Mouse (Mus musculus) layer of hippocampus, adult 18-20 months (tissue): ENCODE data around the gene Palb2. TPM values are rescaled to one million over a fixed set of nuclear protein-coding genes. Genes with fewer than 3 reads are reported as not detected.

Source experiments
- DNase-seq, 2 experiments: peaks; one replicate each; pipeline ENCODE4 v3.0.0; 2022; ENCODE audit warnings: low spot score in 2 of 2
- long read RNA-seq: library from polyadenylated mRNA; stranded (forward); transcript quantifications from one replicate; pipeline ENCODE4 v2.0.0, GENCODE M21; 2021
- total RNA-seq, 2 experiments: library from RNA; stranded (reverse); gene quantifications; 2 replicates each; pipeline ENCODE4 v1.2.3; 2021

Gene Palb2
- 1 to 10 TPM; 1.1 to 1.9 TPM for total RNA-seq
- long read RNA-seq, partial matches to known transcripts, result 0 of 2 reads
- long read RNA-seq, other reads (novel, unspliced or antisense), result 2 of 2 reads

DNA sequence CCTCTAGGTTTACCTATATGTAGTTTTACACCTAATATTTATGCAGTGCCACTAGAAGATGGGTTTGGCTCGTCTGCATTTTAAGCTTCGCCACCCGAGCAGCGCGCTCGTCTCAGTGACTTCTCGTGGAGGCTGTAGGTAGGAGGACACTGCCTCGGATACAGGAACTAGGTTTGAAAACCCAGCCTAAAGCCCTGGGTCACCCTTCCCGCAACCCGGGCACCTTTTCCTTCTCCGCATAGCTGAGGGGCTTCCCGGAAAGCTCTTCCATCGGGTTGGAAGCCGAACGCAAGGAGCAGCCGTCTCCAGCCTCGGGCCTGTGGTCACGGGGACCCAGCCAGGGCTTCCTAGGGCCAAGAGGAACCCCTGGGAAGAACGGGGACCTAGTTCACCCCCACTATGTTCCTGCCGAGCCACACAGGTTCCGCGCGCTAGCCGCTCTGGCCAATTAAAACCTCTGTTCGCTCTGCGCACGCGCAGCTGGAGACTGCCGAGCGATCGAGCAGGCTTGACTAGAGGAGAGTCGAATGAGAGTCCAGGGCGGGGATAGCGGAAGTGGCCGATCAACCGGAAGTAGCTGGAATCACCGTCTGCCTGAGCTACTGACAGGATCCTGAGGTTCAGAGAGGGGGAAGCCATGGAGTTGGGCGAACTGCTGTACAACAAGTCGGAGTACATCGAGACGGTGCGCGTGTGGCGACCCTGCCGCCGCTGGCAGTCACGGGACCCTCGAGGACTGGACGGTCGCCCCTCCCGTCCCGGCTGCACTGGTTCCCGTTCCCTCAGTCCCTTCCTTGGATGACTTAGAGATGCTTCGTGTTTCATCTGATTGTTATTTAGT is at the start of gene Palb2, which contains the start of gene Dctn5:
Palb2 (minus strand) TSS at position 489 of the 841 bp plus-strand sequence.
Dctn5 (plus strand) TSS at position 545 of the 841 bp plus-strand sequence.
- peak; percentile 97 to 99 for DNase-seq

DNA sequence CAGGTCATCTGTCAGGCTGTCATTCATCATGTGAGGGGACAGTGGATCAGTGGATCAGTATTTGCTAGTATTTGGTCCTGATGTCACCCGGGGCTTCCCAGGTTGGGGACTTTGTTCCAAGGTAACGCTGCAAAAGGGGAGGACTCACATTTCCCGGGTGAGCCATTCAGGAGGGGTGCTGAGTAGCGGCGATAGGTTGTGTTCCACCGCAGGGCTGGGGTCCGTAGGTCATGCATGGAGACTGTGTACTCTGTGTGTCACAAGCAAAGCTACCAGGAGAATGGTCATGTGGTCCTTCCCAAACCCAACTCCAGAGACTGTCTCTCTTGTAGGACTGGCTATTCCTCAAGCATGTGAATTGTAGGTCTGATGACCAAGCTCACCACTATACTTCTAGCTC is 47.9 kb upstream of the Palb2 start:
- no peak for DNase-seq

DNA sequence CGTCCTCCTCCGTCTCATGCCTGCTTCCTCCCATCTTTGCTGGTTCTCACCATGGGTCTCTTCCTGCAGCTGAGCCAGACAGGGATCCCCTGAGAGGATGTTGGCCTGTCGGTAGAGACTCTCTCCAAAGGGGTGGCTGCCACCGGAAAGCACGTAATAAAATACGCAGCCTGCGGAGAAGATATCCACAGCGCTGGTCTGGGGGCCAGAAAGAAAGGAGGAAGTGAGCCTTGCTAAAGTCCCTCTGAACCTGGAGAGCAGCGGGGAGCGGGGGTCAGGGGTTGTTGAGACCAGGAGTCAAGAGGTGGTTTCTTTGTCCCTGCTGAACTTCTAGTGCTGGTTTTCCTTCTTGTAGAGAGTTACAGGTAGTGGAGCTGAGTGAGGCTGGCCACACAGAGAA is 38.8 kb upstream of the Palb2 start:
- no peak for DNase-seq

GRCm38 (mm10) chr7:122170705-122171104 is 37.9 kb upstream of the Palb2 start:
- no peak for DNase-seq

DNA sequence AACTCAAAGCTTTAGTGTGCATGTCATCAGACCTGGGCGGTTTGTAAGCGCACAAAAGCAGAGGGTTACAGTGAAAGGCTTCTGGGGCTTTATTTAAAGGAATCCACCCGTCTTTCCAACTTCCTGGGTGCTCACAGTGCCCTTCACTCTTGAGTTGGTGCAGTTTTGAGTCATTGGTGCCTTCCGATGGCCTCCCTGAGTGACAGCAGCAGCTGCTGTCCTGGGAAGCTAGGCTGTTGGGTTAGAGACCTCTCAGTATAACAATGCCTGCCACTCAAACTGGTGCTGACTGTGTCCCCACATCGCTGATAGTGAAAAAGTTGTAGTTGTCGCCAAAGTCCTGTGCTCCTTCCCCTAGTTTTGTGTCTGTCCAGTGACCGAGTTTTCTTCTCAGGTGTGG is 34.4 kb upstream of the Palb2 start:
- DNase-seq, result no peak

DNA sequence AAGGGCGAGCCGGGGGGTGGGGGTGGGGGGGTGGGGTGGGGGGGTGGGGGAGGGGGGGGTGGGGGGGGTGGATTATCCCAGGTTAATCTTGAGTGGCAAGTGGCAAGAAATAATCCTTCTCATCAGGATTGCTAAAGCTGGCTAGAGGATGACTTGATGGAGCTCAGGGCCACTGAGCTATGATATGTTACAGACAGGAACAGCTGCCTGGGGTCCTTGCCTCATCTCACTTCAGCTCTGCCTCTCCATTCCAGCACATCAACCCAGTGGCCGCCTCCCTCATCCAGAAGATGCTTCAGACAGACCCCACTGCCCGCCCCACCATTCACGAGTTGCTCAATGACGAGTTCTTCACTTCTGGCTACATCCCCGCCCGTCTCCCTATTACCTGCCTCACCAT is 31.0 kb upstream of the Palb2 start:
- no peak for DNase-seq

- no peak for DNase-seq
Observed at GRCm38 (mm10) chr7:122160037-122160436, 27.3 kb upstream of the Palb2 start.

GRCm38 (mm10) chr7:122158915-122159902 is 26.4 kb upstream of the Palb2 start, which contains the start of gene Plk1:
TSS of gene Plk1 (plus strand) at chr7:122159439.
- DNase-seq, result peak; percentile 76 to 82

DNA sequence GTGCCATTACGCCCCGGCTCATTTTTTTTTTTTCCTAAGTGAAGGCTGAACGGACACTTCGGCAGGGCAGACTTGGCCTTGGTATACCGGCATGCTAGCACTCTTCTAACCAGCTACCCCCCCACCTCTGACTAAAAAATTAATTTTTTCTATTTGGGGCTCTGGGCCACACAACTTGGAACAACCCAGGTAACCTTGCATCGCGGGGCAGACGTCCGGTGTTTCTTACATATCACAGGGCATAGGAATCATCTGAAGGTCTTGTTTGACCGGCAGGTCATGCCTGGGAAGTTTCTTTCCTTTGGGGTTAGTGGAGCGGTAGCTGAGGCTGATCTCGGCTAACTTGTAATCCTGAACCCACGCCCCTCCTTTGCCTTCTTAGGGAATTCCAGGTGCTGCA is 25.7 kb upstream of the Palb2 start:
- no peak for DNase-seq

DNA sequence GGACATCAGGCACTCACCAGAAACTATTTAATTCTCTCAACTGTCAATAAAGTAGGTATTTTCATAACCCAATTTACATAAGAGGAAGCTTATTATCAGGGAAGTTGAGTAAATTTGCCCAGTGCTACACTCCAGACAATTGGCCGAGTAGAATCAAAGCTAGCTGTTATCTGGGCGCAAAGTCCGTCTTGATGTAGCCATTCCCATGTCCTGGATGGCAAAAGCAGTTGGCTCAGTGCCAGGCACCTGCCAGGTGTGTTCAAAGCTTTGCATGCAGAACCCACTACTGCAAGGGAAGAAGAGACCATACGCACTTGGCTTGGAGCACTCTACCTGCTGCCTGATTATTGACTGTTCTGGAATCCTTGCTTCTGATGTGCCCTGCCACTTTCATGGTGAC is 19.7 kb upstream of the Palb2 start:
- no peak for DNase-seq

DNA sequence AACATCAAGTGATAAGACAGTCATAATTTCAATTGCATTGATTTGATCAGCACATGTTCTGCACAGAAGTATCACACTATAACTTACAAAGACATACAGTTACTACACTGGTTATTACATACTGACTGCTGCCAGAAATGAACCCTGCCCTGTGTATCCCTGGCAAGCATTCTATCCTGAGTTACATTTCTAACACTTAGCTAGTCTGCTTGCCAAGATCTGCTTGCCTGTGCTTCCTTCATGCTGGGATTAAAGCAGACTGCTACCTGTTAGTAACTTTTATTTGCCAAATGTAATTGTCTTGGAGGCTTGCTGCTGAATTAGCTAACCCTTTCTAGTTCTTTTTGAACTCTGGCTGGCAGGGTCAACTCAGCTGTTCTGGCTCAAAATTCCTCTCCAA is 8.2 kb upstream of the Palb2 start:
- DNase-seq, result no peak

DNA sequence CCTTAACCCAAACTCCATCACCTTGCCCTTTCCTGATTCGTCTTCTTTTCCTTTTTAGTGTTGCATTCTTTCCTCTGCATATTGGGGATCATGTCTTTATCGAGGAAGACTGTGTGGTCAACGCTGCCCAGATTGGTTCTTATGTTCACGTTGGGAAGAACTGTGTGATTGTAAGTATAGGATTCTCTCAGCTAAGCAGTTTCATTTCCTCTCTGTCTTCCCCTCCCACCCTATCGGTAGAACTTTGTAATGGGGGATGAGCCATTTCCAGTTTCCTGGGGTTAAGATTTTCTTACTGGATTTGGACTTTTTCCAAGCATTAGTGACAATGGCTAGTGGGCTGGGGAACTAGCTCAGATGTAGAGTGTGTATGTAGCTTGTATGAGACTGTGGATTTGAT is 5.4 kb upstream of the Palb2 start:
- DNase-seq, result no peak

DNA sequence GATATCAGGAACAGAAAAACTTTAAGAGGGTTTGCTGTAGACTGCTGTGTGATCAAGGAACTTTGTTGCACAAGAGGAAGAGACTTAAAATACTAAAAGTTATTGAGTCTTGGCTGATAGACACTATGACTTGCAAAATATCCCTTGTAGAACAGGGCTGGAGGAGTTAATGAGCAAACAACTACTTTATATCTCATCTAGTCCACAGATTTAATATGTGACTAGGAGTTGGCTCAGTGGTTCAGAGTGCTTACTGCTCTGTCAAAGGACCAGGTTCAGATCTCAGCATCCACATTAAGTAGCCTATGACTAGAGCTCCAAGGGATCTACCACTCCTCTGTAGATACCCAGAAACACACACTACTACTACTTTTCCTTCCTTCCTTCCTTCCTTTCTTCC is 4.3 kb upstream of the Palb2 start:
- DNase-seq, result no peak

DNA sequence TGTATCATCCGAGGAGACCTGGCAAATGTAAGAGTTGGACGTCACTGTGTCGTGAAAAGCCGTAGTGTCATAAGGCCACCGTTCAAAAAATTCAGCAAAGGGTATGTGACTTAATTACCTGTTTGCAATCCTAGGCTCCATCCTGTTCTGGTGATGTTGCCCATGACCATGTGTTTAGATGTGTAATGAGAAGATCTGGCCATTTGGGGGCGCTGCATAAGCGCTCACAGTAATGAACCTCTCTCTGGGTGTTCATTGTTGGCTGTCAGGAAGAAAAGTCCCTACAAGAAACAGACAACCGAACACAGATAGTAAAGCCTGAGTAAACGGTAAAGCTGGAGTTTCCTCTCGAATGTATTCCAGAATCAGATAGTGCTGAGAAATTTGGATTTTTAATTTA is 2.3 kb upstream of the Palb2 start:
- no peak for DNase-seq

DNA sequence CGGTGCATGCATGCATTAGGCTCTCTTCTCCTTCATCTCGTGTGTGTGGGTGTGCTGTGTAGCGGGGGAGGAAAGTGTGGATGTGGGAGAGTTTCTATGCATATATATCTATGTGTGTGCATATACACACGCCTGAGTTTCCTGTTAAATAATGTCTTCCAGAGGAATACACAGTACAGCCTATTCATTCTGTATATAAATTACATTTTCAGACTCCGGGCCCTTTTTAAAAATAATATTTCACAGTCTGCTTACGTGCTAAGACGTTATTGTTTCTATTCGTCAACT is 497 bp upstream of the Palb2 start:
- DNase-seq, result no peak

DNA sequence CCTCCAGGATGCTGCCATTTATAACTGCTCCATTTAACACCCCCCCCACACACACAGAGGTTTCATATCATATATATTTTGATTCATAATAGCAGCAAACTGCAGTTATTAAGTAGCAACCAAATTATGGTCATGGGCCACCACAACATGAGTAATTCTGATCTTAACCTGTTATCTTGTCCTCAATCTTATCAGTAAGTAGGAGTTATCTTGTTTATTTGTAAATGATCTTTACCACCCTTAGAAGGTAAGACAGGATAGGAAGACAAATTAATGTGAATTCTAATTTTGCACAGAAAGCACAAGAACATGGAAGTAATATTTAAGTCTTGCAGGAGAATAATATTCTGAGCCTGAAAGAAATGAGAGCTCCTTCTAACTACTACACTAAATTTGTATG is 951 bp downstream of the Palb2 start:
- DNase-seq, result no peak

- DNase-seq, result no peak
Observed at GRCm38 (mm10) chr7:122126946-122127345, 5.8 kb downstream of the Palb2 start.

- DNase-seq, result no peak
Observed at GRCm38 (mm10) chr7:122125636-122126035, 7.1 kb downstream of the Palb2 start.

DNA sequence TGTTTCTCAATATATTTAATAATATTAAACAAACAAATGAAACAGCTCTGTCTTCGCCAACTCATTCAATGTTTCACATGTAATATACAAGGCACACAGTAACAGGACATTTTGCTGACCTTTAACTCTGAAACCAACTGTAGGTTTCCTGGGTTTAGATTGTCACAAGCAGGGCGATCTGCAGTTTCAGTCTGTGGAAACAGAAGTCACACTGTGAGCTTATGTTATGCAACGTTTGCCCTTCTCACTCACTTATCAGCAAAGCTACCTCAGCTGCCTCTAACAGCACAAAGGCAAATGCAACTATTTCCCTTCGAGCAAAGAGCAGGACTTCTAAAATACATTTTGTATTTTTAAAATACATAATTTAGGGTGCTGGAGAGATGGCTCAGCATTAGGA is 9.3 kb downstream of the Palb2 start:
- DNase-seq, result no peak

DNA sequence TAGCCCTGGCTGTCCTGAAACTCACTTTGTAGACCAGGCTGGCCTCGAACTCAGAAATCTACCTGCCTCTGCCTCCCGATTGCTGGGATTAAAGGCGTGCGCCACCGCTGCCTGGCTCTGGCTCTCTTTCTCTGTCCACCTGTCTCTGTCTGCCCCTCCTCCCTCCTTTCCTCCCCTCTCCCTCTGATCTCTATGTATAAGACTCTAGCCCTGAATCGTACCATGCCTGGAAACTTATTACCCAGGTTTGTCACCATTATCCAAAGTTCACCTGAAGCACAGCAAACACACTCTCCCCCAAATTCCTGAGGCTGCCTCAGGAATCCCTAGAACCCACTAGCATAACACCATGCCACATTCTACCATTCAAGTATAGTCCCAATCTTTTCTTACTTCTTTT is 24.6 kb downstream of the Palb2 start:
- no peak for DNase-seq

DNA sequence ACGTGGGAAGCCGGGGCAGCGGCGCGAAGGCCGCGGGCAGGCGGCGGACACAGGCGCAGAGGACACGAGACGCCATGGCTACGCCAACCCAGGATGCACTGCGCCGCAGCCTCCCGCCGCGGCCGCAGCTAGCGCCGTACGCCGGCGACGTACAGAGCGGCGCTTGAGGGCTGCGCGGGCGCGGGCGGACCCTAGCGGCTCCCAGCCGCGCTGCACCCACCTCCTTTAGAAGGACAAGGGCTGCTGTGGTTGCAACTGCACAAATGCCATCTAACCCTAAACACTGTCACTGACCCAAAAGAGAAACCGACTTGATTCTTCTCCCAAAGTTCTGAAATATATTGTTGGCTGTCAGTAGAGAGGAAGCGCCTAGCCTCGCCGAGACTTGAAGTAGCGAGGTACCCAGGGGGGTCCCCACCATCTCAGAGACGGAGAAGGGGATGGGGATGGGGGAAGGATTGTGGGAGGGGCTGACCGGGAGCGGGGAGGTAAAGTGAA is 31.0 kb downstream of the Palb2 start, which contains the start of gene Ndufab1:
Ndufab1 (minus strand) TSS at position 140 of the 498 bp plus-strand sequence.
- DNase-seq, result peak; percentile 86 to 92
